Mouse (Mus musculus): ENCODE results near the gene Gm12695. TPM values are rescaled to one million over a fixed set of nuclear protein-coding genes. Genes with fewer than 3 reads are reported as not detected.

The Gm12695 gene
- total RNA-seq, 2 experiments from 2014 or later, result not detected

DNA sequence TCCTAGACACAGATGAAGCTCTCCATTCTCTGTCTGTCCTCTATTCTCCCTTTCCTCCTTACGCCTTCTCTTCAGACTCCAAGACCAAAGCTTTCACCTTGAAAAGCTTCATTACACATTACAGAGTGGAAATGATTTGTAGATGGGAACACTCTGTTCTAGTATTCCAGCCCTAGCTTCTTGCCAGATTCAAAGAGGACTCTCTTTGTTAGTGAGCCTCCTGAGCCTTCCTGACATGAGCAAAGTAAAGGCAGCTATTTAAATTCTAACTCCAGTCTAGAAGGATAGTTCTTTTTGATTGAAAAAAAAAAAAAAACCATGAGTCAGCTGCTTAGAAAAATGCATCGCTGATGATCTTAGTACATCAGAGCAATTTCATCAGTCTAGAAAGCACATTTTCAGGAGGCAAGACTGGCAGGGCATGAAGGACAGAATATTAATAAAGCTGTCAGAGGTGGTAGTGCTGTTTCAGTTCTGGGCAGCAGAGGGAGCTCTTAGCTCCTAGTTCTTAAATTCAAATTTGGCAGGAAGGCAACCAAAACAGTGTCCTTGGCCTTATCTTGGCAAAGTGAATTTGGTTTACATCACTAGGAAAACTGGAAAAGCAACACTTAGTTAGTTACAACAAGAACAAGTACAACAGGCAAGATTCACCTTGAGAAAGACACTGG is 79.6 kb downstream of the Gm12695 start:
- intact Hi-C loops (cut with DNase I), result loop anchor here (10.0 kb wide), 1 partner anchor 1039 kb away; no protein-coding TSS in a partner anchor
- DNase-seq (ENCODE audit: low spot score in 2 of 2), result peak; percentile 78 to 80

DNA sequence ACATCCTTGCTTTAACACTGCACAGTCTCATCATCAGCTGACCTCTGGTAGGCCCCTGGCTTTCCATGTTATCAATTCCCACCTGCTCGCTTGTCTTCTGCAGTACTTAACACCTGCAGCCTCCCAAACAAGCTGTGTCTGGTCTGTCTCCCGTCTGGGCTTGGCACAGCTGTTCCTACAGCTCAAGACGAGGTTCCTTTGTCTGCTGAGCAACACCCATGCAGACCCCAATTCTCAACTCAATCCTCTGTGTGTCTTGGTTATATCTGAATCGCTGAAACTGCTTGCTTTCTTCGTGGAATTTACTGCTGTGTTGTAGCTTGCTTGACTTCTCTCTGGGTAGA is 86.8 kb downstream of the Gm12695 start:
- intact Hi-C loops (cut with DNase I), result no loop called here
- no peak for DNase-seq (ENCODE audit: low spot score in 2 of 2)

DNA sequence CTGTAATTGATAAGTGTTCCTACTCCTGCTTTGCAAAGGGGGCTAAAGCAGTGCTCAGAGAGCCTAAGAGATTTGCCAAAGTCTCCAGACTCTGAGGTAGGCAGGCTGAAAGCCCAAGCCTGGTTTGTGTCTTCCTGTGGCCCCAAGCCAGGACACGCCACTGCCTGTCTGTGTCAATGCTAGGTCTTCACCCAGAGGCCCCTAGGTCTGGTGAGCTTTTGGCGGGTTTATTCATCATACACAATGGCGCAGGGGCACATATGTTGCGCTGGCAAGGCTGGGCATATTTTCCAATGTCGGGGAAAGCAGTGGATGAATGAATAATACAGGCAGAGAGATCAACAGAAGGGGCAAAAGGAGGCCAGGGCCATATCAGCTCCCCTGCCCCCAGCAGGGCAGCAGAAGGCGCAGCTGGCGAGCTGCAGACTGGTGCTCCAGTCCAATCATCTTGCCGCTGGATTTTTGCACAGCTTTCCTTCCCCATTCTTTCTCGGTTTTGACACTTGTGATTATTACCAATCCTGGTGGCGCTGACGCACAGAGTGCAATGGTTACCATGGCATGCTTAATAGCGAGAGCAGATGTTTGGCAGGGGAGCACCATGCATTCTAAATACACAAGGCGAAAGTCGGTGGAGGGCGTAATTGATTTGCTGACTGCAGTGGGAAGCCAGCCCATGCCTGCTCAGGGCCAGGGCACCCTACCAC is 87.3 kb downstream of the Gm12695 start:
- intact Hi-C loops (cut with DNase I), result no loop called here
- DNase-seq (ENCODE audit: low spot score in 2 of 2), result peak; percentile 28 to 31

DNA sequence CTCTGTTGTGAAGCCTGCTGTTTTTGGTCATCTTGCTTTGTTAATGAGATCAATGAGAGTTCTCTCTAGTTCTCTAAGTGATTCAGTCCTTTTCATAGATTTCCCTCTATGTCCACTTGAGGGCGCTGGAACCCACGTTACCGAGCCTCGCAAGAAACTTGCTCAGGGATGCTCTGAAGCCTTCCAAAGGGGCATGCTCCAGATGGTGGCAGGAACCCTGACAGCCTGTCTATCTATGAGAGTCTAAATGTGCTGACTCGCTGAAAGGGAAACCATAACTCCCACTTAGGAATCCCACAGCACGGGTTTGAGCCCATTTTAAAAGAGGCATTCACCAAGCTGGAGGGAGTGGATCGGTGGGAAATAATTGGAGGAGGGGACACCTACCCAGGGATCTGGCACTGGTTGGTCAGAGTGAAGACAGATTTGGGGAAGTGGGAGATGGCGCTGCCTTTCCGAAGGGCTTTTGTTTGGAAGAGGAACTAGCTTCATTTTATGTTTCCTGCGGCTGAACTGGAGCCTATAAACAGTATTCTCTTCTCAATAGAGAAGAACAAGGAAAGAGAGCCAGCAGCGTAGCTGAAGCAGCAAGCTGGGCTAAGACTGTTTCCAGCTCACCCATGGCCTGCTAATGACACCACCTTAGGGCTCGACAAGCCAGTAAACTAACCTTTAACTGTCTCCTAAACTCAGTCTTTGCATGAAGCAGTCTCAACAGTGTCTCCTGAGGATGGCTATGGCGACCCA is 88.2 kb downstream of the Gm12695 start:
- intact Hi-C loops (cut with DNase I), result no loop called here
- DNase-seq (ENCODE audit: low spot score in 2 of 2), result peak; percentile 84 to 85

DNA sequence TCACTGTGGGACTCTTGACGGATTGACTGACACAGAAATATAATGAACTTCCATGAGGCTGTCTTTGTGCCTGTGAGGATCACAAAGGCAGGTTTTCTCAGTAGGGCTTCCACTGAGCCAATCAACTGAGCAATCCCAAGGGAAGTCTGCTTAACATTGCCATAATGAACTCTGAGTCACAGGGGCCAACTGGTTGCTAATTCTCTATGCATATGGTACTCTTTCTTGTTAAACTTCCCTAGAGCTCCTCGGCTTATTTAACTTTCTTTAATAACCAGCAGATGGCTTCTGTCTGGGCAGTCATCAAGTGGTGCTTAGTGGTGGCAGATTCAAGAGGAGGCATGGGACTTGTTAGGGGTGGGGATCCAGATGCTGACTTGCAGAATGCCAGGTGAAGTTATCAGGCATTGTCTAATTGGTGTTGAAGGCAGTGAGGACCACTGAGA is 97.6 kb downstream of the Gm12695 start:
- no peak for DNase-seq (ENCODE audit: low spot score in 2 of 2)
- intact Hi-C loops (cut with DNase I), result loop anchor here (10.0 kb wide), 2 partner anchors 163 to 593 kb away; no protein-coding TSS in a partner anchor

DNA sequence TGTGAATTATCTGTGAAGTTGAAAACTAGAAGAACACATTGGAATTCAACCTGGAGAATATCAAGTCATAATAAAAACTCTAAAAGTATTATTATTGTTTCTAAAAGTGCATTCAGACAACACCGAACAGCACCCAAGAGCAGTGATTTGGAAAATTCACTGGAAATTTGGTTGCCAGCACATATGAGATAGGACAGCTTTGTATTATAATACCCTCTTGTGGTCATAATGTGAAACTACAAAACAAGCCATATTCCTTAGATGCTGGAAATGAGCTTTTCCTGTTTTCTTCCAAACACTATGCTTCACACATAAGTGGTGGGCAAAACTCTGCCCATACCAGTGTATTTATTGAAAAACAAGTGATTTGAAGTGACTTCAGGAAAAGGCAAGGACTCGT is 101.5 kb downstream of the Gm12695 start:
- intact Hi-C loops (cut with DNase I), result loop anchor here (2.0 to 10.0 kb wide), 4 partner anchors 91 to 589 kb away; partner anchors contain the start of gene Cyp2j9
- peak in 1 of 2 experiments; percentile 53 for DNase-seq (ENCODE audit: low spot score in 2 of 2)

DNA sequence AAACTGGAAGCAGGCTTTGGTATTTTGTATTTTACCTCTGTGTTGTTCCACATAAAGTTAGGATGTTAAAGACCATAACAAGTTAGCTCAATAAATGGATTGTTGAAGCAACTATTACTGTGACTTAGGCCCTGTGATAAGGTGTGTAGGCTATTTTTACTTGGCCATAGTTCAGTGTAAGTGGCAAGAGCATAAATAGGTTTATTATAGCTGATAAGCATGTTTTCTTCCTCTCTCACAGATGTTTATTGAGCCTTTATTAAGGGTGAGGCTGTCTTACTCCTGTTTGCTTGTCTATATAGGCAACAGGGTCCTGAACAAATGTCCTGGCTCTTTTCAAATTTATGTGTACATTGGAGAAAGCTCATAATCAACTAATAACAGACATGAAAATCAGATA is 104.0 kb downstream of the Gm12695 start:
- DNase-seq (ENCODE audit: low spot score in 2 of 2), result no peak
- intact Hi-C loops (cut with DNase I), result loop anchor here (5.0 to 10.0 kb wide), 3 partner anchors 89 to 586 kb away; partner anchors contain the start of gene Cyp2j9

DNA sequence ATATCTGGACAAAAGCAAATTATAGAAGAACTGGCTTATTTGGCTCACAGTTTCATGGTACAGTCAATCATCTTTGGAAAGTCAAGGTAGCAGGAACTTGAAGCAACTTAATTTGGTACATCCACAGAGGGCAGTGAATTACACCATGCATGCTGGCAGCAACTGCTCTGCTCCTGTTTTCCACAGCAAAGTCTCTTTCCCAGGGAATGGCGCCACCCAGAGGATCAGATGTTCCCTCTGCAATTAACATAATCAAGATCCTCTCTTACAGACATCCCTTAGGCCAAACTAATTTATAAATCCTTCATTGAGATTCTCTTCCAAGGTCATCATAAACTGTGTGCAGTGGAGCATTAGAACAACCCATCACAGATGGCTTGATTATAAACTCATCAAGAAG is 104.8 kb downstream of the Gm12695 start:
- intact Hi-C loops (cut with DNase I), result loop anchor here (5.0 to 10.0 kb wide), 3 partner anchors 88 to 585 kb away; partner anchors contain the start of gene Cyp2j9
- DNase-seq (ENCODE audit: low spot score in 2 of 2), result peak; percentile 30 to 39

Other genes starting within 250 kb of the Gm12695 start
- gene Cyp2j6, start 231.5 kb downstream of the Gm12695 start, total RNA-seq (2021), result 10 to 100 TPM; 11.9 to 13.2 TPM
- gene Cyp2j9, start 193.6 kb downstream of the Gm12695 start, total RNA-seq (2021), result 10 to 100 TPM; 15.3 to 16.5 TPM
- not detected for gene Cyp2j5, start 121.0 kb downstream of the Gm12695 start, total RNA-seq (2021)